Mouse (Mus musculus): ENCODE data around the gene Odf3l2.

Odf3l2 gene

GRCm38 (mm10) chr10:79631432-79631831 lies 14.1 kb downstream of the Odf3l2 start:
- no peak for DNase-seq (ENCODE audit: extremely low read depth, low read depth)

- DNase-seq (ENCODE audit: extremely low read depth, low read depth) = no peak
Observed at GRCm38 (mm10) chr10:79628377-79628776, 17.2 kb downstream of the Odf3l2 start.

GRCm38 (mm10) chr10:79626156-79626555 lies 19.4 kb downstream of the Odf3l2 start:
- DNase-seq (ENCODE audit: extremely low read depth, low read depth) = no peak

- no peak for DNase-seq (ENCODE audit: extremely low read depth, low read depth)
Observed at GRCm38 (mm10) chr10:79625398-79625797, 20.1 kb downstream of the Odf3l2 start.

- no peak for DNase-seq (ENCODE audit: extremely low read depth, low read depth)
Observed at GRCm38 (mm10) chr10:79623950-79624349, 21.6 kb downstream of the Odf3l2 start.

GRCm38 (mm10) chr10:79616376-79616775 lies 29.2 kb downstream of the Odf3l2 start:
- no peak for DNase-seq (ENCODE audit: extremely low read depth, low read depth)

- no peak for DNase-seq (ENCODE audit: extremely low read depth, low read depth)
Observed at GRCm38 (mm10) chr10:79615860-79616259, 29.7 kb downstream of the Odf3l2 start.

- no peak for DNase-seq (ENCODE audit: extremely low read depth, low read depth)
Observed at GRCm38 (mm10) chr10:79614305-79614643, 31.3 kb downstream of the Odf3l2 start.

GRCm38 (mm10) chr10:79613578-79614304 lies 31.8 kb downstream of the Odf3l2 start, which contains the start of gene C2cd4c:
Gene C2cd4c (minus strand): TSS chr10:79614025.
- peak; percentile 76 for DNase-seq (ENCODE audit: extremely low read depth, low read depth)

GRCm38 (mm10) chr10:79612192-79613135 lies 33.1 kb downstream of the Odf3l2 start:
- DNase-seq (ENCODE audit: extremely low read depth, low read depth) = no peak

GRCm38 (mm10) chr10:79611296-79611695 lies 34.2 kb downstream of the Odf3l2 start:
- DNase-seq (ENCODE audit: extremely low read depth, low read depth) = no peak

- DNase-seq (ENCODE audit: extremely low read depth, low read depth) = no peak
Observed at GRCm38 (mm10) chr10:79609276-79609675, 36.3 kb downstream of the Odf3l2 start.

- DNase-seq (ENCODE audit: extremely low read depth, low read depth) = no peak
Observed at GRCm38 (mm10) chr10:79607892-79608291, 37.6 kb downstream of the Odf3l2 start.

- no peak for DNase-seq (ENCODE audit: extremely low read depth, low read depth)
Observed at GRCm38 (mm10) chr10:79606537-79606936, 39.0 kb downstream of the Odf3l2 start.

GRCm38 (mm10) chr10:79597936-79598230 lies 47.7 kb downstream of the Odf3l2 start:
- DNase-seq (ENCODE audit: extremely low read depth, low read depth) = no peak

GRCm38 (mm10) chr10:79597051-79597935 lies 48.2 kb downstream of the Odf3l2 start:
- no peak for DNase-seq (ENCODE audit: extremely low read depth, low read depth)

- no peak for DNase-seq (ENCODE audit: extremely low read depth, low read depth)
Observed at GRCm38 (mm10) chr10:79595590-79595929, 50.0 kb downstream of the Odf3l2 start.

GRCm38 (mm10) chr10:79594872-79595589 lies 50.5 kb downstream of the Odf3l2 start:
- DNase-seq (ENCODE audit: extremely low read depth, low read depth) = peak; percentile 56

GRCm38 (mm10) chr10:79594111-79594510 lies 51.4 kb downstream of the Odf3l2 start:
- DNase-seq (ENCODE audit: extremely low read depth, low read depth) = peak; percentile 62

GRCm38 (mm10) chr10:79590702-79591101 lies 54.8 kb downstream of the Odf3l2 start:
- no peak for DNase-seq (ENCODE audit: extremely low read depth, low read depth)
